Mouse (Mus musculus) brain, embryonic 14.5 days (tissue): ENCODE data around the gene Tgfb1. TPM values are rescaled to one million over a fixed set of nuclear protein-coding genes. Genes with fewer than 3 reads are reported as not detected.

ENCODE experiments used
- DNase-seq: peaks from one replicate; pipeline ENCODE4 v3.0.0-alpha.2; 2011; ENCODE audit warnings: low read depth
- CTCF ChIP-seq: fragments of 200-500 bp; IDR thresholded peaks from 2 replicates; pipeline ENCODE4 v1.5.1; 2012; ENCODE audit warnings: inconsistent platforms, mild to moderate bottlenecking, moderate library complexity, borderline replicate concordance; ENCODE audit not compliant: insufficient read depth, insufficient read length; ENCODE audit errors: extremely low read depth
- POLR2A ChIP-seq: fragments of 200-500 bp; IDR thresholded peaks from 2 replicates; pipeline ENCODE4 v1.6.1; 2012; ENCODE audit warnings: mild to moderate bottlenecking, inconsistent platforms, borderline replicate concordance; ENCODE audit not compliant: poor library complexity, insufficient read depth, insufficient read length, severe bottlenecking; ENCODE audit errors: extremely low read depth
- polyA plus RNA-seq: library from polyadenylated mRNA; depleted of rRNA; stranded (reverse); fragments of >200 nt; gene quantifications from 2 replicates; pipeline ENCODE4 v1.2.3, GENCODE M21; 2012

The Tgfb1 gene
- polyA plus RNA-seq, 1 experiment: 7.9 TPM

DNA sequence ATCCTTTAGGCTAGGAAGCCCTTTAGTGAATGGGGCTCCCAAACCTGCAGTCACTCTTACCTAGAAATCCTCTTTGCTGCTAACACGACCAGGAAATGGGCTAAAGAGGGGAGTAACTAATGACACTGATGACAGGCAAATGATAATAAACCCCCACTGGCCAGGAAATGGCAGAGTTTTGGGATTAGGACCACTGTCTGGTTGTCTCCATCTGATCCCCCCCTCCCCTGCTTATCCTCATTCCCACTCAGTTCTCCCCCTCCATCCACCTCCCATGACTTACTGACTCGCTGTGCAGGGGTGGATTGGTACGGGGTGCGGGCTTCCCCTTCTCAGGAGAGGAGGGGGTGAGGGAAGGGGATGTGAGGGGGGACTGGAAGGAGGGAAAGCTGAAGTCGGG, 3.2 kb downstream of the Tgfb1 start:
- TF ChIP-seq CTCF (no peak), POLR2A (no peak)
- no peak for DNase-seq

DNA sequence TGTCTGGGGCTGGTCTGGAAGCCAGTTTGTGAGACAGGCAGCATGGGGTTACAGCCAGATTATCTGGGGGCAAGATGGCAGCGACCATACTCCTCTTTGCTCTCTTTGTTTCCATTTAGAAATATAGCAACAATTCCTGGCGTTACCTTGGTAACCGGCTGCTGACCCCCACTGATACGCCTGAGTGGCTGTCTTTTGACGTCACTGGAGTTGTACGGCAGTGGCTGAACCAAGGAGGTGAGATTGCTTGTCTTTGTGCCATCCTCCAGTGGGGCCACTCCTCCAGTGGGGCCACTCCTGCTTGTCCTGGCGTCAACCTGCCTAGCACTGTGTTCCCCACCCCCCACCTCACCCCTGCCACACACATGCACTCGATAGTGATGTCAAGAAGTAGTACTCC, 7.3 kb downstream of the Tgfb1 start:
- TF ChIP-seq POLR2A: no peak
- TF ChIP-seq CTCF: no peak

DNA sequence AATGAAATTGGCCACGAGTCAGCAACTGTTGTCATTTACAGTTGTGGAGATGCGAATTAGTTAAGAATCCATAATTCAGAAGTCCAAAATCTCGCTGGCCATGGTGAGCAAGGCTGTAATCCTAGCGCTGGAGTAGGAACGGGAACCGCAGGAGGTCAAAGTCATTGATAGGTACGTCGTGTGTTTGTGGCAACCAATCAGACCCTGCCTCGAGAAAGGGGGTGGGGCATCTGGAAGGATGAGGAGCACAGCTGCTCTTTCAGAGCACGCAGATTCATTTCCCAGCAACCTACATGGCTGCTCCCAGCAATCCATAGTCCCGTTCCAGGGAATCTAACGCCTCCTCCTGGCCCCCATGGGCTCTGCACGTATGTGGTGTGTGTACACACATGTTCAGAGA, 13.0 kb downstream of the Tgfb1 start:
- DNase-seq: no peak
- TF ChIP-seq CTCF (no peak), POLR2A (no peak)

More for the DNA sequence above, 7.3 kb downstream of the Tgfb1 start:
- peak; percentile 42 for DNase-seq

DNA sequence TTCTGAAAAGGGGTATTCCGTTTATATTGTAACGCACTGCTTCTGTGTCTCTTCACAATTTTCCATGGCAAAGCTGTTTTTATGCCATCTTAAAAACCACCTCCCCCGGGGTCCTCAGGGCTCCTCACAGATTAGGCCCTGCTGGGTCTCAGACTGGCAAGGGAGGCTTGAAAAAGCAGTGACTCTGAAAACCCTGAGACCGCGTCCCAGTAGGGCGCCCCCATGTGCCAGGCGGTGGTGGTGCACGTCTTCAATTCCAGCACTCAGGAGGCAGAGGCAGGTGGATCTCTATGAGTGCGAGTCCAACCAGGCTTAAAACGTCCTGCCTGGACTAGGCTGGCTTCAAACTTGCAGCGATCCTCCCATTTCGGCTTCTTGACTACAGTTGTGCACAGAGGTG, 13.9 kb downstream of the Tgfb1 start:
- no peak for DNase-seq
- TF ChIP-seq POLR2A: no peak
- 0 out of 2 replicates have a peak, but pooled peaks have one; percentile 5 for TF ChIP-seq CTCF

DNA sequence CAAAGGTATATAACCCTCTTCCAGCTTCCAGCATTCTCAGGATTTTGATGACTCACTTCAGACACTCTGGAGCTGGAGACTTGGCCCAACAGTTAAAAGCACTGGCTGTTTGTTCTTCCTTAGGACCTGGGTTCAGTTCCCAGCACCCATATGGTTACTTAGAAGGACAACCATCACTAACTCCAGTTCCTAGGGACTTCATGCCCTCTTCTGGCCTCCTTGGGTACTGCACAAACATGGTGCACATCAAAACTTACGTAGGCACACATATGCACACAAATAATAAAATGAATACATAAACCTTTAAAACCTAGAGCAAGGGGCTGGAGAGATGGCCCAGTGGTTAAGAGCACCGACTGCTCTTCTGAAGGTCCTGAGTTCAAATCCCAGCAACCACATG, 15.5 kb downstream of the Tgfb1 start:
- TF ChIP-seq CTCF (no peak), POLR2A (no peak)
- no peak for DNase-seq

DNA sequence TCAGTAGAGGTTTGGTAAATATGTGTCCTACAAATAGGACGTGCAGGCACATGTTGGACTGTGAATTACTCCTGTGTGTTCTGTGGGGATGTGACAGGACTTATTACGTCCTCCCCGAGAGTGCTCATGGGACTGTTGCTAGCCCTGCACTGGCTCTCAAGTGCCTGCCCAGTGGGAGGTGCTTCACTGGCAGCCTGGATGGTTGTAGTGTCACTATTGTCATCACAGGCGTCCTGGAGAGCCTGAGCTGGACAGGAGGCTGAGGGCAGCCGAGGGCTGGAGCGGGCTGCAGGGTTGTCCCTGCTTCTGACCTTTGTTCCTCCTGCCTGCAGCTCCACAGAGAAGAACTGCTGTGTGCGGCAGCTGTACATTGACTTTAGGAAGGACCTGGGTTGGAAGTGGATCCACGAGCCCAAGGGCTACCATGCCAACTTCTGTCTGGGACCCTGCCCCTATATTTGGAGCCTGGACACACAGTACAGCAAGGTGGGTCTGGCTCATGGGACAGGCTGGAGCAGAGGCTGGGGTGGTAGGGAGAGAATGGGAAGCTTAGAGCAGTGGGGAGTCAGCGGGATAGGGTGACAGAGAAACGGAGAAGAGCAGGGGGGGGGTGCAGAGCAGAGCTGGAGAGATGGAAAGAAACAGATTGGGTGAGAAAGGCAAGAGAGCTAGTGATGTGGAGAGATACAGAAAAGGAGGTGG, 17.1 kb downstream of the Tgfb1 start:
- no peak for DNase-seq
- no peak for TF ChIP-seq POLR2A
- no peak for TF ChIP-seq CTCF

DNA sequence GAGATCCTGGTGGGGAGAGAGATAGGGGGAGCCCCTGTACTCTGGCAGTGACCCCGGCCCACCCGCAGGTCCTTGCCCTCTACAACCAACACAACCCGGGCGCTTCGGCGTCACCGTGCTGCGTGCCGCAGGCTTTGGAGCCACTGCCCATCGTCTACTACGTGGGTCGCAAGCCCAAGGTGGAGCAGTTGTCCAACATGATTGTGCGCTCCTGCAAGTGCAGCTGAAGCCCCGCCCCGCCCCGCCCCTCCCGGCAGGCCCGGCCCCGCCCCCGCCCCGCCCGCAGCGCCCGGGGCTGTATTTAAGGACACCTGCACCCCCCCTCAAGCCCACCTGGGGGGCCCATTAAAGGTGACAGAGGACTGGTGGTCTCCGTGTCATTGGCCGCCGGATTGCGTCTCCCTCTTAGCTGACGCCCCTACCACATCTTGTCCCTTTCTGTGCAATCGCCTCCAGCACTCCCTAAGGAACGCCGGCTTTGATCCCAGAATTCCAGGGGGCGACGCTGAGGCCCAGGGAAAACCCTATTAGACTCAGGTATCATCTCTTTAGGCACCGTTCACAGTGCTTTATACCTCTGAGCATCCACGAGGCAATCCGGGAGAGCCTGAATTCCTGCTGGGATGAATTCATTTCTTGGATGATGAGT, 18.0 kb downstream of the Tgfb1 start:
- TF ChIP-seq POLR2A (no peak), CTCF (no peak)
- no peak for DNase-seq

DNA sequence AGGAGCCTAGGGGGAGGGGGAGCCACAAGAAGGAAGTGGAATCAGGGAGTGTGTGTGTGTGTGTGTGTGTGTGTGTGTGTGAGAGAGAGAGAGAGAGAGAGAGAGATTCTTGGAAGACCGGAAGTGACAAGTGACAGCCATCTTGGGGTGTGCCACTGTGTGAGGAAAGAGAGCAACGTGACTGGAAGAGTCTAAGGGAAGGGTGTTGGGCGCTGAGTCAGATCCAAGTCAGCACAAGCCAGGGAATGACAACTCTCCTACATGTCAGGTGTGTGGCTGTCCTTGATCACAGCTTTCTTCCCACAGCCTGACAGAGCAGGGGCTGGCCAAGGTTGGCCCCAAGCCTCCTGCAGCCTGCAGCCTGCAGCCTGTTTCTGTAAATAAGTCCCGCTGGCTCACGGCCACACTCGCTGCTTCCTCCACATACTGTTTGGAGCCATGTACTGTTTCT, 19.0 kb downstream of the Tgfb1 start:
- no peak for DNase-seq
- TF ChIP-seq CTCF (no peak), POLR2A (no peak)

DNA sequence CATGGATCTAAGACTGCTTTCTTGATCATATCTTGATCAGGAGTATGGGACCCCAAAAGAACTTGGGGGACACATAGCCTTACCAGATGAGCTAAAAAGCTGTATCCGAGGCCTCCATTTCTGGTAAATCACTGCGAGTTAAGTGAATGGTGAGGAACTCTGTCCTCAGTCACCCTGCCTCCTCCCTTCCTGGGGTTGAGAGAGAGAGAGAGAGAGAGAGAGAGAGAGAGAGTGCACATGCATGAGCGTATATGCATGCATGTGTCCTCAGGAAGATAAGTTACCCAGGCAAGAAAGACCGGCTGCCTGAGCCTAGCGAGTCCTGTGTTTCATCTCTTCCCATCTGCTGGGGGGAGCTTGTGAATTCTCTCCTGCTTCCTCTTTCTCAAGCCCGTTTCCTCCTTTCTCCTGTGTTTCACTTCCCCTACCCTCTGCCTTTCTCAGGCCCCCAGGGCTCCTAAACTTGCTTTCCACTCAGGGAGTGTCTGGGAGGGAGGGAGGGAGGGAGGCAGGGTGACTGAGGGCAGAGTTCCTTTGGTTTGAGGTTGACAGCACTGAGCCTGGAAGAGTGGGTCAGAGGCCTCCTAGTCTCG, 19.9 kb downstream of the Tgfb1 start:
- TF ChIP-seq POLR2A: no peak
- TF ChIP-seq CTCF: no peak
- DNase-seq: no peak

DNA sequence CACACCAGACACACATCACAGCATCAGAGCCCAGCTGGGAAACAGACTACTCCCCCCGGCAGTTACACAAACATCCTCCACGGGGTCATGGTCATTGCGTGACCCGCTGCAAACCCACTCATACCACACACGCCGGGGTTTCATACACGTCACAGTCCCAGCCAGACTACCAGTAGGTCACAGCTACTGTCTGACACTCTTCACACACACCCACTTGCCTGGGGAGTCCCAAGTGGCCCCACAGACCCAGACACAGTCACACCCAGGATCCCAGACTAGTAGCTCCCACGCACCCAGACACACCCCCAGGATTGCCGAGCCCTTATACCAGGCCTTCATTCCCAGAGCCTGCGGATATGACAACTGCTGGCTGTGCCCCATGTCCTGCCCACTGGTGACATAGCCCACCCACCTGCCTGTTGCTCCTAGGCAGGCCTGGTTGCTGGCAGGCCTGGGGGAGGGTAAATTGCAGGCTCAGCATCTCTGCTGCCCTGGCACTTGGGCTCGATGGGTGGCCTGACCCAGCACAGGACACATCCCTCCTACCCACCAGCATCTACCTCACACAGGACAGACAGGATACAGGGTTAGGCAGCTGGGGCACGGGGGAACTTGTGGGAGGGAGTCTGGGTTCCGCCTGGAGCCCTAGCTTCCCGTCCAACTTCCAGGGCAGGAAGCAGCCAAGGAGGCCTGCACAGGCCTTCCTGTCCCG, 20.9 kb downstream of the Tgfb1 start:
- DNase-seq: no peak

DNA sequence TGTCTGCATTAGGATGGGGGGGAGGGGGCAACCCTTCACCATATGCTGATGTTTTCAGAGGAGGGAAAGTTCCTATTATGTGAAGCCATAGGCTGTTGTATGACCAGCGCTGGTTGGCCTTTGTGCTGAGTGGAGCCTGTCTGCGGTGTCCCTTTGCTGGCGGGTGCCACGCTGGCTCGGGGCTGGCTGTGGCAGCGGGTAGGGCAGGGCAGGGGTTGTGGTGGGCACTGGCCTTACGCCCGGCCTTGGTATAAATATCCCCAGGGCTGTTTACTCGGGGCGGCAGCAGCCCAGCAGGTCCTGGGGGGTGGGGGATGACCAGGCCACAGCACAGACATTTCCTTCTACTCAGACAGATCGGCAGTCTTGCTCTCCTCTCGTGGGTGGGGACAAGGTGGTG, 23.2 kb downstream of the Tgfb1 start:
- no peak for DNase-seq
- TF ChIP-seq CTCF: no peak
- no peak for TF ChIP-seq POLR2A

More for the DNA sequence above, 20.9 kb downstream of the Tgfb1 start:
- TF ChIP-seq POLR2A: no peak
- no peak for TF ChIP-seq CTCF

DNA sequence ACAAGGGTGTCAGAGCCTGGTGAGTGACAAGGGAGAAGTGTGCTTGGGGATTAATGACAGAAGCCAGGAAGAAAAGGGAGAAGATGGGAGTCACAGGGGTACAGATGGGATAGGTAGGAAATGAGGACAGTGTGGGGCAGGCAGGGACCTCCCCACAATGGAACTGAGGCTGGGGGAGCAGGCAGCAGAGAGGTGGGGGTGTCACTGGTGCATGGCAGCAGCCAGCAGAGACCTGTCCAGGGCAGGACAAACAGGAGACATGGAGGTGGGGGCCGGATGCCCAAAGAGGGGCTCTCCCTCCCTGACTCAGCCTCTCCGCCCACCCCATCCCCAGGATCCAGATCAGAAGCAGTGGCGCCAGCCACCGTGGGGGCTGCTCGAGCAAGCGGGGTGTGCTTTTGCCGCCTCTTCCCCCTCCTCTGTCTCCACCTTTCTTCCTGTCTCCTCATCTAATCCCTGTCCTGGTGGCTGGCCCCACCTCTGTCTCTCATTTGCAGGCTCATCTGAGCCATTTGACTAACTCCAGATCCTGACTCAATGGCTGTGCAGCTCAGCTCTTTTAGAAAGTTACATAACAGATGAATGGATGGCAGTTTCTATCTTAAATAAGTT, 23.8 kb downstream of the Tgfb1 start:
- no peak for TF ChIP-seq POLR2A
- no peak for TF ChIP-seq CTCF
- no peak for DNase-seq
